Mouse (Mus musculus): ENCODE measurements around the gene Pcdh7. TPM values are rescaled to one million over a fixed set of nuclear protein-coding genes. Genes with fewer than 3 reads are reported as not detected.
"Not testable (repeated sequence)": the region's sequence is repeated elsewhere in the genome, so short reads cannot be mapped to it uniquely, and the experiment has no call there.

The Pcdh7 gene
- polyA plus RNA-seq, 2 experiments from 2014 or later: not detected

DNA sequence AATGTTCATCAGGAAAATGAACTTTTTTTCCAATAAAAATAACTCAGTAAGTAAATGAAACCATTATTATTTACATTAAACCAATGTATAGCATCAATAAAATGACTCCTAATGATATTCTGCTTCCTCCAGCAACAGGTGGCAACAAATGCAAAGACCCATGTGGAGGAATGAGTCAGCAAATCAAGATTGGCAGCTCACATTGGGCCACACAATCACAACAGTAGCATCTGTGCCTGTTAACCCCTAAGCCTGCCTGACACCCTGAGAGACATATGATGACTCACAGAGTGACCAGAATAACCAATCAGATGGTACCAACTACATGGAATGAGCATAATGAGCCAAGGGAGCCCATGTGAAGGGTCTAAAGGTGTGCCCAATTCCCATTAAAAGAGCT lies 454.5 kb downstream of the Pcdh7 start:
- no peak for ATAC-seq

DNA sequence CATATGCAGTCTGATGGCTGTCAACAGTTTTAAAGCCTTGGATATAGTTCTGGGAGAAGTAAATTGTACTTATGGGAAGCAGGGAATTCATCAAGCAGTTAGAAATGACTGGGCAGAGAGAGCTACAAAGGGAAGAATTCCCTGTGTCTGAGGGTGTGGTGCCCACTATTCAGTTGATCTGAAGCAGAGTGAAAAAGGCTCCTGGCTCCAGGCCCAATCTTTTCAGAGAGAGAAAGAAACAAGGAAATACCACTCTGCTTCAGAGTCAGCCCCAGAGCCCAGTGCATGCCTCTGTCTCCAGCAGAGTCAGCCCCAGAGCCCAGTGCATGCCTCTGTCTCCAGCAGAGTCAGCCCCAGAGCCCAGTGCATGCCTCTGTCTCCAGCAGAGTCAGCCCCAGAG lies 456.6 kb downstream of the Pcdh7 start:
- ATAC-seq: not testable (repeated sequence)

- ATAC-seq: no peak
These were observed 457.8 kb downstream of the Pcdh7 start for GRCm38 (mm10) chr5:58175532-58175931.
